Mouse (Mus musculus): ENCODE measurements around the gene Cep295nl. TPM values are rescaled to one million over a fixed set of nuclear protein-coding genes. Genes with fewer than 3 reads are reported as not detected.
A peak's percentile ranks its signal among the peaks of the same experiment; 100 is the strongest.

Cep295nl gene
- polyA plus RNA-seq, 1 experiment from 2014 or later, result 0.39 TPM

DNA sequence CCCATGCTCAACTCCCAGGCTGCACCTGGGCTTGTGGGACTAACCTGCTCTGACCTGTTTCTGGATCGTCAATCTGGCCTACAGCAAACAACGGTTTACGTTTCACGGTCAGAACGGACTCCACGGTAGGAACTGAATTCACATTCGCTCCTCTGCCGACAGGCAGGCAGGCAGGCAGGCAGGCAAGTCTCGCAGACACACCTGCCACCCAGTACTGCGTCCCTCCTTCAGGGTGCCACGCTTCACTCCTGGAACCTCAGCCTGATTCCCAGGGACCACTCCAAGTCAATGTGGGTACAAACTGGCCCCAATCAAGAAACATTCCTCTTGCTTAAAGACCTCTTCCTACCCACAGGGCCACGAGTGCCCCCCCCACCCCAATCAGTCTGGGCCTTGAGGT lies 5.6 kb upstream of the Cep295nl start:
- no peaks in the 10 kb centered on the region for H3K27me3 ChIP-seq (ENCODE audit: control insufficient read depth, insufficient read depth, low read depth, low read length)
- H3K4me2 ChIP-seq (ENCODE audit: low read depth, low read length), result no peak overlapping the region
- no peaks in the 10 kb centered on the region for H3K36me3 ChIP-seq (ENCODE audit: control insufficient read depth, insufficient read depth, low read length)
- WGBS, result 76% methylated on average over 12 of the region's 12 CpGs
- no peak for ATAC-seq (ENCODE audit: low read depth)
- H3K4me3 ChIP-seq (ENCODE audit: low read length), result no peak overlapping the region
- H3K9ac ChIP-seq (ENCODE audit: low read length), result no peak overlapping the region
- no peaks in the 10 kb centered on the region for H3K9me3 ChIP-seq (ENCODE audit: control insufficient read depth, low read length)
- no peak overlapping the region for H3K27ac ChIP-seq (ENCODE audit: low read length)
- peaks cover 24% of the 10 kb centered on the region for H3K4me1 ChIP-seq (replicated peaks; ENCODE audit: control insufficient read depth, insufficient read depth, low read length)

DNA sequence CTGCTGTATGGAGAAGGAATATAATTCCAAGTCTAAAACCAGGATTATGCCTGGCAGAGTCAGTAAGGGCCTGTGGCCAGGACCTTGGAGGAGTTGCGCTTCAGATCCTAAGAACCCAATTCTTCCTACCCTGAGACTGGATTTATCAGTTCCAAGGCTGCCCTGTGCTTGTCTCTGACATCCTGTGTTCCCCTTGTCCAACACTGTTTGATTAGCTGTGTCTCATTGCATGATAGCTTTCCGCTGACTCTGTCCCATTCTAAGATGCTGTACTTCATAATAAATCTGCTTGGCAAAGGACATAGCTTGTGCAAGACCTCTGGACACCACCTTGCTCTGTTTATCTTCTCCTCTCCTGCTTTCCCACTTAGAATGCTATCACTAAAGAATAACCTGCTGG lies 5.1 kb upstream of the Cep295nl start:
- H3K4me1 ChIP-seq (replicated peaks; ENCODE audit: control insufficient read depth, insufficient read depth, low read length), result peaks cover 23% of the 10 kb centered on the region

DNA sequence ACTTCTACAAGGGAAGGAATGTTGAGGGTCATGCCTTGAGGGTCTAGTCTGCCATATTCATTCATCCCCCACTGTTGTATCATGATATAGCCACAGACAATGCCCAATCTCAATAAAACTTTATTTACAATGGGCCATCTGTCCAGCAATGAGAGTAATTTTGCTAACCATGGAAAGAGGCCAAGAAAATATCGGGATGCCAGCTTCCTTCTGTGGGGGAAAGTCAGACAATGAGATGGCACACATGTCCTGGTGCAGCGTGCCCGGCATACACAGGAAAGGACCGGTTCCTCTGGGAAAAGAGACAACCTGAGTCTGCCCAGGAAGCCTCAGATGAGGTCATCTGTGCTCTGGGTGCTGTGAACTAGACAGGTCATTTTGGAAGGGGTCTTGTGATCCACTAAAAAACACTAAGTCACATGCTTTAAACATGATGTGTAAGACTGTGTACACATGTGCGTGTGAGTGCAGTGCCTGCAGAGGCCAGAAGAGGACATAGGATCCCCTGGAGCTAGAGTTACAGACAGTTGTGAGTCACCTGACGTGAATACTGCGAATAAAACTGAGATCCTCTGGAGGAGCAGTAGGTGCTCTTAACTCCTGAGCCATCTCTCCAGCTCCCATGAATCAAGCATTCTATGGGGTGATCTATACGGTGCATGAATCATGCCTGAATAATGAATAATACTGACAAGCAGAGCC lies 4.2 kb upstream of the Cep295nl start:
- Histone ChIP-seq H3K4me2 (ENCODE audit: low read depth, low read length) (no peak overlapping the region), H3K4me3 (ENCODE audit: low read length) (no peak overlapping the region)
- WGBS, result 74% methylated on average over 8 of the region's 8 CpGs

More for the DNA sequence above, 5.1 kb upstream of the Cep295nl start:
- H3K4me3 ChIP-seq (ENCODE audit: low read length), result no peak overlapping the region
- H3K9me3 ChIP-seq (ENCODE audit: control insufficient read depth, low read length), result no peaks in the 10 kb centered on the region
- no peaks in the 10 kb centered on the region for H3K27me3 ChIP-seq (ENCODE audit: control insufficient read depth, insufficient read depth, low read depth, low read length)
- H3K27ac ChIP-seq (ENCODE audit: low read length), result no peak overlapping the region; the same call in 1 of the 2 replicates
- ATAC-seq (ENCODE audit: low read depth), result no peak
- no peaks in the 10 kb centered on the region for H3K36me3 ChIP-seq (ENCODE audit: control insufficient read depth, insufficient read depth, low read length)
- WGBS, result 68% methylated on average over 2 of the region's 2 CpGs
- no peak overlapping the region for H3K9ac ChIP-seq (ENCODE audit: low read length)
- H3K4me2 ChIP-seq (ENCODE audit: low read depth, low read length), result no peak overlapping the region

DNA sequence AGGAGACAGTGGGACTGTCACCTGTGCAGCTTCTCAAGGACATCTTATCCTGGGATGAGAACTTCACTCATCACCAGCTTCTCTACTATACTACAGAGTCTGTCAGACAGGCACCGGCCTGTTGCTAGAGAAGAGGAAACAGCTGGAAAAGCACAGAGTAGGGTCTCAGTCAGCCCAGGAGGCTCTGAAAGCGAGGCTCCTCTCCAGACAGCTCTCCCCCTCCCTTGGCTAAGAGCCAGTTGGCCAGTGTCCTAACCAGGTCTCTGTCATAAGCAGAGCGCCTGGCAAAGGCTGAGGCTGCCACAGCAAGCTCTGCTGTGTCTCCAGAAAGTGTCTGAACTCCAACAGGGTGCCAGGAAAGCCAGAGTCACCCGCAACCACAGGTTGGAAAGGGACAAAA lies 3.4 kb upstream of the Cep295nl start:
- H3K9me3 ChIP-seq (ENCODE audit: control insufficient read depth, low read length), result no peaks in the 10 kb centered on the region
- peak; percentile 34; the same call in 1 of the 2 replicates for ATAC-seq (ENCODE audit: low read depth)
- peaks cover 23% of the 10 kb centered on the region for H3K4me1 ChIP-seq (replicated peaks; ENCODE audit: control insufficient read depth, insufficient read depth, low read length)
- no peak overlapping the region for H3K4me2 ChIP-seq (ENCODE audit: low read depth, low read length)
- no peaks in the 10 kb centered on the region for H3K36me3 ChIP-seq (ENCODE audit: control insufficient read depth, insufficient read depth, low read length)
- no peak overlapping the region for H3K4me3 ChIP-seq (ENCODE audit: low read length)
- no peaks in the 10 kb centered on the region for H3K27me3 ChIP-seq (ENCODE audit: control insufficient read depth, insufficient read depth, low read depth, low read length)
- no peak overlapping the region for H3K27ac ChIP-seq (ENCODE audit: low read length)
- 45% methylated on average over 4 of the region's 4 CpGs for WGBS
- no peak overlapping the region for H3K9ac ChIP-seq (ENCODE audit: low read length)

More for the DNA sequence above, 4.2 kb upstream of the Cep295nl start:
- Histone ChIP-seq H3K9me3 (ENCODE audit: control insufficient read depth, low read length) (no peaks in the 10 kb centered on the region), H3K27ac (ENCODE audit: low read length) (no peak overlapping the region), H3K36me3 (ENCODE audit: control insufficient read depth, insufficient read depth, low read length) (no peaks in the 10 kb centered on the region), H3K4me1 (replicated peaks; ENCODE audit: control insufficient read depth, insufficient read depth, low read length) (peaks cover 23% of the 10 kb centered on the region), H3K9ac (ENCODE audit: low read length) (no peak overlapping the region), H3K27me3 (ENCODE audit: control insufficient read depth, insufficient read depth, low read depth, low read length) (no peaks in the 10 kb centered on the region)
- ATAC-seq (ENCODE audit: low read depth), result no peak

DNA sequence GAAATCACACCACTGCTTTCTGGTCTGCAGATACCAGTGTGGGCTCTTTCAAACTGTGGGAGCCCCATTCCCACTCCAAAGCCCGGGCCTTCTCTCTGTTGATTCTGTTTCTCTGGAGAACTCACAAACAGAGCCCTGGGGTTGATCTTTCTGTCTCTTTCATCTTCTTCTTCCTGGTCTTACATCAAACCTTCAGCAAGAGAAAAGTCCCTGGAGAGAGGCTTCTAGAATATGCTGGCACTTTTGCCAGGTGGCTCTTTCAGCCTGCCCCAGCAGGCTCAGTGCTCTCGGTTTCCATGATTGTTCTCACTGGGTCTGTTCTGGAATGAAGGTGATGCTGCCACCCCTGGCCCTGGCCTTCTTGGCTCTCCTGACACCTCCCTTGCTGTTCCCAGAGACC lies 1.3 kb upstream of the Cep295nl start:
- H3K4me2 ChIP-seq (ENCODE audit: low read depth, low read length), result no peak overlapping the region
- ATAC-seq (ENCODE audit: low read depth), result no peak
- no peak overlapping the region for H3K27ac ChIP-seq (ENCODE audit: low read length)
- no peak overlapping the region for H3K4me3 ChIP-seq (ENCODE audit: low read length)
- peaks cover 14% of the 10 kb centered on the region for H3K4me1 ChIP-seq (replicated peaks; ENCODE audit: control insufficient read depth, insufficient read depth, low read length)
- no peaks in the 10 kb centered on the region for H3K36me3 ChIP-seq (ENCODE audit: control insufficient read depth, insufficient read depth, low read length)
- no peaks in the 10 kb centered on the region for H3K27me3 ChIP-seq (ENCODE audit: control insufficient read depth, insufficient read depth, low read depth, low read length)
- H3K9ac ChIP-seq (ENCODE audit: low read length), result no peak overlapping the region
- no peaks in the 10 kb centered on the region for H3K9me3 ChIP-seq (ENCODE audit: control insufficient read depth, low read length)
- WGBS, result 73% methylated on average over 2 of the region's 2 CpGs

DNA sequence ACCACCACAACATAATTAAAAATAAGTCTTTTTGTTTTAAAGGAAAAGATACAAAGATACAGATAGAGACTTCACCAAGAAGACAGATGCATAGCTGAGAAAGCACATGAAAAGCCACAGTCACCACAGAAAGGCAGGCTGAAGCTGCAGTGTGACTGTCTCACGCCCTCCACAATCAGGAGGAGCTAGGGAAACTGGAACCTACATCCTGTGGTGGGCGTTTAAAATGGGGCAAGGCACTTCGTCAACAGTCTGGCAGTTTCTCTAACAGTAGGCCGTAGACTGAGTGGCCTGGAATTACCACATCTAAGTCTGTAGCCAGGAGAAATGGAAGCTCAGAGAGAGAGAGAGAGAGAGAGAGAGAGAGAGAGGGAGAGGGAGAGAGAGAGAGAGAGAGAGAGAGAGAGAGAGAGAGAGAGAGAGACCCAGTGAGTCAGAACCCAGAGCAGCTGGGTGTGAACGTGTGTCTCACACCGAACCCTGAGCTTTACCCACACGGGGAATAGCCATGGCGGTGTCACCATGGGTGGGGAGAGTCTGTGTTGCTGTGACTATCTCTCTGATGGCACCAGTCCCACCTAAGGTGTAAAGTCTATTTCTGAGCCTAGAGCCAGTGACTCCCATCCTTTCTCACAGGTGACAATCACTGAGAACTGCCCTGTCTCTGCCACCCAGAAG lies 4.7 kb downstream of the Cep295nl start:
- no peak overlapping the region for H3K4me2 ChIP-seq (ENCODE audit: low read depth, low read length)
- no peaks in the 10 kb centered on the region for H3K9me3 ChIP-seq (ENCODE audit: control insufficient read depth, low read length)
- H3K4me1 ChIP-seq (replicated peaks; ENCODE audit: control insufficient read depth, insufficient read depth, low read length), result no peaks in the 10 kb centered on the region
- H3K27me3 ChIP-seq (ENCODE audit: control insufficient read depth, insufficient read depth, low read depth, low read length), result no peaks in the 10 kb centered on the region
- no peak overlapping the region for H3K9ac ChIP-seq (ENCODE audit: low read length)
- no peak overlapping the region for H3K4me3 ChIP-seq (ENCODE audit: low read length)
- WGBS, result 64% methylated on average over 8 of the region's 8 CpGs
- no peaks in the 10 kb centered on the region for H3K36me3 ChIP-seq (ENCODE audit: control insufficient read depth, insufficient read depth, low read length)
- ATAC-seq (ENCODE audit: low read depth), result no peak
- H3K27ac ChIP-seq (ENCODE audit: low read length), result no peak overlapping the region

DNA sequence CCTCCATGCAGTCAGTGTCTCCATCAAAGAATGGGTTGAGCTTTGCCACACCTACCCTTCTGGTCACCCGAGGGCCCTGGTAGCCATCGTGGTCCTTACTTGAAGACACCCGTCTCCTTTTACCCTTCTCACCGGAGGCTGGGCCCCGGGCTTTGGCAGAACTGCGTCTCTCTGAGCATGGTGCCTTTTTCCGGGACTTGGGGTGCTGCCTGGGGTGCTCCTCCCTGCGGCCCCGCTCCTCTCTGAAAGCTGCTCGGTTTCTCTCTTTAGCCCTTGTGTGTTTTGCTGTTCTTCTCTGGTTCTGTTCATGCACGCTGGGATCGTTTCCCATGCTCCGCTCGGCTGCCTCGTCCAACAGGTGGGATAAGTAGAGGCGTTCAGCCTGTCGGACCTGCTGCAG lies 8.9 kb downstream of the Cep295nl start:
- Histone ChIP-seq H3K9ac (ENCODE audit: low read length) (no peak overlapping the region), H3K4me1 (replicated peaks; ENCODE audit: control insufficient read depth, insufficient read depth, low read length) (no peaks in the 10 kb centered on the region), H3K27me3 (ENCODE audit: control insufficient read depth, insufficient read depth, low read depth, low read length) (no peaks in the 10 kb centered on the region), H3K4me2 (ENCODE audit: low read depth, low read length) (no peak overlapping the region), H3K27ac (ENCODE audit: low read length) (no peak overlapping the region), H3K9me3 (ENCODE audit: control insufficient read depth, low read length) (no peaks in the 10 kb centered on the region), H3K4me3 (ENCODE audit: low read length) (no peak overlapping the region), H3K36me3 (ENCODE audit: control insufficient read depth, insufficient read depth, low read length) (no peaks in the 10 kb centered on the region)
- 84% methylated on average over 17 of the region's 17 CpGs for WGBS
- ATAC-seq (ENCODE audit: low read depth), result no peak

DNA sequence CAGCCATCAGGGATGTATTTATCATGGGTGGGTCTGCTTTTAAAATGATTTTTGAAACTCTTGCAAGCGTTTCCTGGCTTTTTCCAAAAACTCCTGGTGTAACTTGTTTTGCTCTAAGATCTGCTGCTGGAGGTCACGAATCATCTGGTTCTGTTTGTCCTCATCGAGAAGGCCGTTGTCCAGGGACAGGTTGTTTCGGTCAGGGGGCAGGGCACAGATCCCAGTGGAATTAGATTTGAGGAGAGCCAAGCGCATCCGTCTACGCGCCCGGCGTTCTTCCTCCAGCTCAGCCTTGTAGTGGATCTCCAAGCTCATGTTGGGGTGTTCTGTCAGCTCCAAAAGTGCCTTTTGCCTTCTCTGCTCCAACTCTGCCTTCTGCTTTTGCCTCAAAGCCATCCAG lies 9.9 kb downstream of the Cep295nl start:
- no peaks in the 10 kb centered on the region for H3K9me3 ChIP-seq (ENCODE audit: control insufficient read depth, low read length)
- 84% methylated on average over 11 of the region's 11 CpGs for WGBS
- H3K9ac ChIP-seq (ENCODE audit: low read length), result no peak overlapping the region
- H3K27ac ChIP-seq (ENCODE audit: low read length), result no peak overlapping the region
- H3K36me3 ChIP-seq (ENCODE audit: control insufficient read depth, insufficient read depth, low read length), result no peaks in the 10 kb centered on the region
- no peak overlapping the region for H3K4me3 ChIP-seq (ENCODE audit: low read length)
- no peak overlapping the region for H3K4me2 ChIP-seq (ENCODE audit: low read depth, low read length)
- no peaks in the 10 kb centered on the region for H3K27me3 ChIP-seq (ENCODE audit: control insufficient read depth, insufficient read depth, low read depth, low read length)
- no peak for ATAC-seq (ENCODE audit: low read depth)
- peaks cover 7% of the 10 kb centered on the region for H3K4me1 ChIP-seq (replicated peaks; ENCODE audit: control insufficient read depth, insufficient read depth, low read length)

DNA sequence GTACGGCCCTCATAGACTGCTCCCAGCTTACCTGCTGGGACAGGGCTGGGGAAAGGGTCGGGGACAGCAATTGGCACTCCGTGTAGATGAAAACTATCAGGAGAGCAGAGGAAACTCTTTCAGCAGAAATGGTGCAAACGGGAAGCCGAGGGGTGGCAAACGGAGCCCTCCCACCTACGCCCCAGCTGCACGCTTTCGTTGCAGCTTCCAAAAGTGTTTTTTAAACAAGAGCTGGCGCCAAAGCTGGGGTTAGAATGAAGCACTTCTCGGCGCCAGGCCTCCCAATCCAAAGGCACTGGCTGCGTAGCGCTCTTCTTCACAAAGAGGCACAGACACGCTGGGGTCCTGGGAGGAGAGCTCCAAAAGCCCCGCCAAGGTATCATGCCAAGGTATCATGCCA lies 11.5 kb downstream of the Cep295nl start:
- H3K4me2 ChIP-seq (ENCODE audit: low read depth, low read length), result no peak overlapping the region
- no peak overlapping the region for H3K4me3 ChIP-seq (ENCODE audit: low read length)
- no peaks in the 10 kb centered on the region for H3K27me3 ChIP-seq (ENCODE audit: control insufficient read depth, insufficient read depth, low read depth, low read length)
- peaks cover 9% of the 10 kb centered on the region for H3K4me1 ChIP-seq (replicated peaks; ENCODE audit: control insufficient read depth, insufficient read depth, low read length)
- no peaks in the 10 kb centered on the region for H3K36me3 ChIP-seq (ENCODE audit: control insufficient read depth, insufficient read depth, low read length)
- no peak for ATAC-seq (ENCODE audit: low read depth)
- no peak overlapping the region for H3K27ac ChIP-seq (ENCODE audit: low read length)
- WGBS, result 92% methylated on average over 16 of the region's 16 CpGs
- no peak overlapping the region for H3K9ac ChIP-seq (ENCODE audit: low read length)
- no peaks in the 10 kb centered on the region for H3K9me3 ChIP-seq (ENCODE audit: control insufficient read depth, low read length)

Measured in lung, embryonic 16.5 days (tissue).